17 mouse cellular contexts compared by ENCODE assay signal in genomic region chr9:63804847-63805246, GRCm38 (mm10). TPM values are rescaled to one million over a fixed set of nuclear protein-coding genes. Genes with fewer than 3 reads are reported as not detected.
DNase-seq lines count a peak whose midpoint lies in the region; ATAC-seq and TF ChIP-seq lines count a peak whose summit lies in the region.
"Had no signal": no experiment of that assay in that cellular context is flagged by ENCODE, and none has a peak within 500 bp of the region (broad histone marks: within the 10 kb centered on the region; RNA-seq: fewer than 3 reads in every experiment).

No protein-coding gene starts in this region.

- TF ChIP-seq POLR2A in CH12.LX (IDR thresholded peaks at IDR 0.05; ENCODE audit: low read depth, low read length), result no peak

- in situ Hi-C loops in CH12.LX (cut with MboI; ENCODE audit: low pct_ligation_motif_present, low pct_unique_long_range_greater_than_20kb, low sequenced_read_pairs), result no loop called here

- H3K27ac ChIP-seq in hindbrain, embryonic 14.5 days, result no peak overlapping the region
- no peak overlapping the region for H3K27ac ChIP-seq in hindbrain, embryonic 16.5 days (ENCODE audit: low read depth, low read length)
- H3K27ac ChIP-seq in CH12.LX (ENCODE audit: insufficient read depth, low read depth), result no peak overlapping the region
- H3K27ac ChIP-seq in limb, embryonic 13.5 days, result peak overlapping the region; percentile 23
- H3K27ac ChIP-seq: heart, adult 2 months; kidney, postnatal 0 days; liver, embryonic 13.5 days; midbrain, embryonic 13.5 days; neural tube, embryonic 12.5 days had no signal

- H3K36me3 ChIP-seq in hindbrain, embryonic 14.5 days (replicated peaks; ENCODE audit: control insufficient read depth, insufficient read depth), result no peaks in the 10 kb centered on the region
- no peaks in the 10 kb centered on the region for H3K36me3 ChIP-seq in hindbrain, embryonic 16.5 days (ENCODE audit: control insufficient read depth, insufficient read depth, low read length)
- no peaks in the 10 kb centered on the region for H3K36me3 ChIP-seq in CH12.LX (replicated peaks in 1 of 2; ENCODE audit: control insufficient read depth in 1 of 2, insufficient read depth in 1 of 2, low read length in 1 of 2)
- H3K36me3 ChIP-seq in limb, embryonic 13.5 days, result no peaks in the 10 kb centered on the region
- H3K36me3 ChIP-seq: liver, embryonic 13.5 days; midbrain, embryonic 13.5 days; neural tube, embryonic 12.5 days had no signal

- no peak overlapping the region for H3K9ac ChIP-seq in hindbrain, embryonic 14.5 days
- H3K9ac ChIP-seq in hindbrain, embryonic 16.5 days (ENCODE audit: low read depth, low read length), result no peak overlapping the region
- no peak overlapping the region for H3K9ac ChIP-seq in CH12.LX (ENCODE audit: insufficient read depth, low read depth)
- H3K9ac ChIP-seq in limb, embryonic 13.5 days, result no peak overlapping the region
- H3K9ac ChIP-seq: liver, embryonic 13.5 days; midbrain, embryonic 13.5 days; neural tube, embryonic 12.5 days had no signal

- no peak for ATAC-seq in hindbrain, embryonic 14.5 days (ENCODE audit: low FRiP score)
- ATAC-seq in hindbrain, embryonic 16.5 days, result no peak
- ATAC-seq in limb, embryonic 13.5 days (ENCODE audit: low FRiP score, low read depth), result peak; percentile 77; the same call in 1 of the 2 replicates
- ATAC-seq: midbrain, embryonic 13.5 days had no signal

- H3K4me2 ChIP-seq in hindbrain, embryonic 14.5 days (replicated peaks), result no peak overlapping the region
- H3K4me2 ChIP-seq in hindbrain, embryonic 16.5 days (ENCODE audit: low read length), result no peak overlapping the region
- H3K4me2 ChIP-seq in CH12.LX (ENCODE audit: insufficient read depth, low read depth, poor library complexity, severe bottlenecking), result no peak overlapping the region
- no peak overlapping the region for H3K4me2 ChIP-seq in limb, embryonic 13.5 days (replicated peaks)
- H3K4me2 ChIP-seq: liver, embryonic 13.5 days; midbrain, embryonic 13.5 days; neural tube, embryonic 12.5 days had no signal

- no peak for TF ChIP-seq CTCF in CH12.LX (conservative IDR thresholded peaks at IDR 0.05 in 1 of 2, IDR thresholded peaks at IDR 0.05 in 1 of 2; ENCODE audit: low read depth in 2 of 2, low read length in 2 of 2)

- dilution Hi-C loops in CH12.LX (cut with MboI; ENCODE audit: extremely low pct_ligation_motif_present, extremely low pct_unique_long_range_greater_than_20kb, low sequenced_read_pairs), result no loop called here

- no peak for TF ChIP-seq RAD21 in CH12.LX (IDR thresholded peaks at IDR 0.05; ENCODE audit: low read depth, low read length)

- DNase-seq in hindbrain, embryonic 14.5 days (ENCODE audit: low spot score), result peak; percentile 33
- DNase-seq in CH12.LX (ENCODE audit: extremely low read depth), result no peak
- DNase-seq in R1 (ENCODE audit: low read depth, low spot score), result peak; percentile 74
- no peak for DNase-seq in cerebellum, postnatal 4 days (ENCODE audit: low spot score in 2 of 2)
- no peak for DNase-seq in testis, postnatal 10 days (ENCODE audit: low spot score)
- DNase-seq: adrenal gland, postnatal 10 days; heart, adult 2 months; heart, postnatal 10 days; liver, embryonic 13.5 days; lung, postnatal 10 days; right cerebral cortex, adult 18-20 months; thymus, adult 2 months had no signal

- H3K4me1 ChIP-seq in hindbrain, embryonic 14.5 days (replicated peaks; ENCODE audit: control insufficient read depth, insufficient read depth, low read length), result peaks cover 8% of the 10 kb centered on the region; the same call in 1 of the 2 replicates
- peaks cover 10% of the 10 kb centered on the region for H3K4me1 ChIP-seq in hindbrain, embryonic 16.5 days (ENCODE audit: control insufficient read depth, insufficient read depth, low read depth, low read length)
- peaks cover 6 to 11% of the 10 kb centered on the region in 2 experiments for H3K4me1 ChIP-seq in CH12.LX (ENCODE audit: control insufficient read depth in 1 of 2, insufficient read depth in 2 of 2)
- H3K4me1 ChIP-seq in limb, embryonic 13.5 days, result peaks cover 32% of the 10 kb centered on the region
- H3K4me1 ChIP-seq: liver, embryonic 13.5 days had no signal

- 52% methylated on average over 3 of the region's 3 CpGs for WGBS in hindbrain, embryonic 14.5 days
- 55% methylated on average over 3 of the region's 3 CpGs for WGBS in hindbrain, embryonic 16.5 days
- 34% methylated on average over 3 of the region's 3 CpGs for WGBS in limb, embryonic 13.5 days

- H3K4me3 ChIP-seq in hindbrain, embryonic 14.5 days (replicated peaks; ENCODE audit: low read length), result no peak overlapping the region
- H3K4me3 ChIP-seq in hindbrain, embryonic 16.5 days (ENCODE audit: low read length), result no peak overlapping the region
- H3K4me3 ChIP-seq in CH12.LX (replicated peaks in 1 of 3; ENCODE audit: low read depth in 2 of 3, low read length in 2 of 3, poor library complexity in 1 of 3), result no peak overlapping the region
- H3K4me3 ChIP-seq in limb, embryonic 13.5 days, result no peak overlapping the region
- H3K4me3 ChIP-seq: heart, adult 2 months; liver, embryonic 13.5 days; midbrain, embryonic 13.5 days; neural tube, embryonic 12.5 days had no signal

- H3K27me3 ChIP-seq in hindbrain, embryonic 14.5 days (ENCODE audit: control insufficient read depth, insufficient read depth, low read length), result no peaks in the 10 kb centered on the region
- H3K27me3 ChIP-seq in hindbrain, embryonic 16.5 days (replicated peaks; ENCODE audit: control insufficient read depth, insufficient read depth, low read length), result no peaks in the 10 kb centered on the region
- H3K27me3 ChIP-seq in CH12.LX (replicated peaks), result no peaks in the 10 kb centered on the region
- H3K27me3 ChIP-seq in limb, embryonic 13.5 days, result no peaks in the 10 kb centered on the region
- H3K27me3 ChIP-seq: midbrain, embryonic 13.5 days; neural tube, embryonic 12.5 days had no signal

- H3K79me2 ChIP-seq in CH12.LX (replicated peaks; ENCODE audit: control insufficient read depth, extremely low read depth, insufficient read depth, poor library complexity, severe bottlenecking), result no peaks in the 10 kb centered on the region

- no peak for TF ChIP-seq EP300 in CH12.LX (IDR thresholded peaks at IDR 0.05; ENCODE audit: low read length)

- no peaks in the 10 kb centered on the region for H3K9me3 ChIP-seq in hindbrain, embryonic 14.5 days (ENCODE audit: control insufficient read depth, low read length)
- no peaks in the 10 kb centered on the region for H3K9me3 ChIP-seq in hindbrain, embryonic 16.5 days (ENCODE audit: control insufficient read depth, low read length)
- H3K9me3 ChIP-seq in CH12.LX (replicated peaks; ENCODE audit: low read length), result no peaks in the 10 kb centered on the region
- no peaks in the 10 kb centered on the region for H3K9me3 ChIP-seq in limb, embryonic 13.5 days
- H3K9me3 ChIP-seq: liver, embryonic 13.5 days; midbrain, embryonic 13.5 days; neural tube, embryonic 12.5 days had no signal

TF ChIP-seq in CH12.LX, 34 proteins besides CTCF, POLR2A, EP300 and RAD21:
- TF ChIP-seq USF1 (IDR thresholded peaks at IDR 0.05; ENCODE audit: low read depth, low read length) (peak; percentile 37), PAX5 (IDR thresholded peaks at IDR 0.05; ENCODE audit: low read length) (no peak), USF2 (conservative IDR thresholded peaks at IDR 0.05; ENCODE audit: low read depth, low read length) (peak; percentile 37; the same call in 1 of the 2 replicates), NRF1 (IDR thresholded peaks at IDR 0.05; ENCODE audit: low read depth, low read length) (no peak), JUN (IDR thresholded peaks at IDR 0.05; ENCODE audit: insufficient read depth, low read depth, low read length) (no peak), TBP (conservative IDR thresholded peaks at IDR 0.05; ENCODE audit: low read depth, low read length) (no peak)

RNA-seq across cellular contexts. Expression of gene Smad3, which starts 47.1 kb away (rescaled TPM):
- polyA plus RNA-seq in hindbrain, embryonic 14.5 days (2014; fragmentation: Nextera tagmentation; extraction: Ambion mirVana), result 7.3 and 9.0 TPM in 2 replicates
- 7.7 and 9.3 TPM in 2 replicates for polyA plus RNA-seq in hindbrain, embryonic 16.5 days (2015; fragmentation: Nextera tagmentation; extraction: Ambion mirVana)
- 0.50 and 0.81 TPM in 2 replicates for total RNA-seq in CH12.LX (2012; rRNA removed)
- total RNA-seq in CH12.LX (2014; rRNA removed), result 0.43 and 1.5 TPM in 2 replicates
- polyA plus RNA-seq in CH12.LX (2012; ENCODE audit: insufficient read length, low read depth), result 0.90 and 1.2 TPM in 2 replicates
- 33.8 and 34.8 TPM in 2 replicates for polyA plus RNA-seq in limb, embryonic 13.5 days (2015; fragmentation: Nextera tagmentation; extraction: Ambion mirVana)

Comparison
In these comparisons a context has a peak if more than half of its experiments do, and no peak if none do; other contexts are left out.
1. DNase-seq: peak in hindbrain, embryonic 14.5 days (single experiment) and R1 (single experiment); none in CH12.LX (single experiment), cerebellum, postnatal 4 days (0 of 2) and testis, postnatal 10 days (single experiment).